Mouse (Mus musculus): ENCODE data around the gene Ano2.

Ano2 gene

GRCm38 (mm10) chr6:125743203-125744100 is 53.2 kb downstream of the Ano2 start:
- CTCF ChIA-PET, result no interaction called here

- CTCF ChIA-PET, result no interaction called here
Observed at GRCm38 (mm10) chr6:125747322-125747930, 57.2 kb downstream of the Ano2 start.

- CTCF ChIA-PET, result no interaction called here
Observed at GRCm38 (mm10) chr6:125748646-125749045, 58.4 kb downstream of the Ano2 start.

GRCm38 (mm10) chr6:125762851-125763519 is 72.8 kb downstream of the Ano2 start:
- CTCF ChIA-PET, result no interaction called here

GRCm38 (mm10) chr6:125773256-125773655 is 83.0 kb downstream of the Ano2 start:
- CTCF ChIA-PET, result no interaction called here

- CTCF ChIA-PET, result no interaction called here
Observed at GRCm38 (mm10) chr6:125776291-125776690, 86.1 kb downstream of the Ano2 start.

GRCm38 (mm10) chr6:125802954-125803353 is 112.7 kb downstream of the Ano2 start:
- CTCF ChIA-PET, result no interaction called here

- CTCF ChIA-PET, result no interaction called here
Observed at GRCm38 (mm10) chr6:125803364-125804011, 113.3 kb downstream of the Ano2 start.

- CTCF ChIA-PET, result no interaction called here
Observed at GRCm38 (mm10) chr6:125808996-125809649, 118.9 kb downstream of the Ano2 start.

- CTCF ChIA-PET, result no interaction called here
Observed at GRCm38 (mm10) chr6:125811395-125811794, 121.2 kb downstream of the Ano2 start.

GRCm38 (mm10) chr6:125838121-125838520 is 147.9 kb downstream of the Ano2 start:
- CTCF ChIA-PET, result no interaction called here

- CTCF ChIA-PET, result no interaction called here
Observed at GRCm38 (mm10) chr6:125841284-125841683, 151.1 kb downstream of the Ano2 start.

- CTCF ChIA-PET, result no interaction called here
Observed at GRCm38 (mm10) chr6:125851196-125851595, 161.0 kb downstream of the Ano2 start.

GRCm38 (mm10) chr6:125858294-125858693 is 168.1 kb downstream of the Ano2 start:
- CTCF ChIA-PET, result no interaction called here

- CTCF ChIA-PET, result no interaction called here
Observed at GRCm38 (mm10) chr6:125868516-125868915, 178.3 kb downstream of the Ano2 start.

- CTCF ChIA-PET, result no interaction called here
Observed at GRCm38 (mm10) chr6:125871482-125871881, 181.3 kb downstream of the Ano2 start.

GRCm38 (mm10) chr6:125874742-125875141 is 184.5 kb downstream of the Ano2 start:
- CTCF ChIA-PET, result no interaction called here

- CTCF ChIA-PET, result no interaction called here
Observed at GRCm38 (mm10) chr6:125876884-125877283, 186.7 kb downstream of the Ano2 start.

GRCm38 (mm10) chr6:125878671-125879070 is 188.5 kb downstream of the Ano2 start:
- CTCF ChIA-PET, result no interaction called here

GRCm38 (mm10) chr6:125879306-125879705 is 189.1 kb downstream of the Ano2 start:
- CTCF ChIA-PET, result no interaction called here

- CTCF ChIA-PET, result no interaction called here
Observed at GRCm38 (mm10) chr6:125888596-125888995, 198.4 kb downstream of the Ano2 start.

- CTCF ChIA-PET, result no interaction called here
Observed at GRCm38 (mm10) chr6:125894340-125894739, 204.1 kb downstream of the Ano2 start.

All from spleen, embryonic (tissue).